Mouse (Mus musculus) mesoderm, embryonic 11.5 days (tissue): ENCODE data around the gene Mbd6.
A peak's percentile ranks its signal among the peaks of the same experiment; 100 is the strongest.
"Not testable (repeated sequence)": the region's sequence is repeated elsewhere in the genome, so short reads cannot be mapped to it uniquely, and the experiment has no call there.

Source experiments
- DNase-seq: peaks from one replicate; pipeline ENCODE4 v3.0.0-alpha.2; 2012; ENCODE audit warnings: low read depth, low spot score

Gene Mbd6

DNA sequence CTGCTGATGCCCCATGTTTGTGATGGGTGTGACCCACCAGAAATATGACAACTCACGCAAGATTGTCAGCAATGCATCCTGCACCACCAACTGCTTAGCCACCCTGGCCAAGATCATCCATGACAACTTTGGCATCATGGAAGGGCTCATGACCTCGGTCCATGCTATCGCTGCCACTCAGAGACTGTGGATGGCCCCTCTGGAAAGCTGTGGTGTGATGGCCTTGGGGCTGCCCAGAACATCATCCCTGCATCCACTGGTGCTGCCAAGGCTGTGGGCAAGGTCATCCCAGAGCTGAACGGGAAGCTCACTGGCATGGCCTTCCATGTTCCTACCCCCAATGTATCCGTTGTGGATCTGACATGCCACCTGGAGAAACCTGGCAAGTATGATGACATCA is 24.7 kb upstream of the Mbd6 start:
- not testable (repeated sequence) for DNase-seq

DNA sequence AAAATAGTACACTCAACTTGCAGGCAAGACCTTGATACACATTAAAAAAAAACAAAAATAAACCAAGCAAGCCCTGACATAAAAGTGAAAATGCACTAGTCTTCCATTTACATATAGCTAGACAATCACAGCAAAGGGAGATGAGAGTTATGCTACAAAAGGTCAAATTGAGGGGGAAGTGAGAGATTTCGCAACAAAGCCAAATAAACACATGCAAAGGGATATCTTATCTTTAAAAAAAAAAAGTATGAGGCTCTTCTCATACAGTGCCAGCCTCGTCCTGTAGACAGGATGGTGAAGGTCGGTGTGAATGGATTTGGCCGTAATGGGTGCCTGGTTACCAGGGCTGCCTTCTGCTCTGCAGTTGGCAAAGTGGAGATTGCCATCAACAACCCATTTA is 24.0 kb upstream of the Mbd6 start:
- DNase-seq: no peak

- DNase-seq: peak; percentile 94
Measured at GRCm38 (mm10) chr10:127312356-127312676, 23.5 kb upstream of the Mbd6 start.

DNA sequence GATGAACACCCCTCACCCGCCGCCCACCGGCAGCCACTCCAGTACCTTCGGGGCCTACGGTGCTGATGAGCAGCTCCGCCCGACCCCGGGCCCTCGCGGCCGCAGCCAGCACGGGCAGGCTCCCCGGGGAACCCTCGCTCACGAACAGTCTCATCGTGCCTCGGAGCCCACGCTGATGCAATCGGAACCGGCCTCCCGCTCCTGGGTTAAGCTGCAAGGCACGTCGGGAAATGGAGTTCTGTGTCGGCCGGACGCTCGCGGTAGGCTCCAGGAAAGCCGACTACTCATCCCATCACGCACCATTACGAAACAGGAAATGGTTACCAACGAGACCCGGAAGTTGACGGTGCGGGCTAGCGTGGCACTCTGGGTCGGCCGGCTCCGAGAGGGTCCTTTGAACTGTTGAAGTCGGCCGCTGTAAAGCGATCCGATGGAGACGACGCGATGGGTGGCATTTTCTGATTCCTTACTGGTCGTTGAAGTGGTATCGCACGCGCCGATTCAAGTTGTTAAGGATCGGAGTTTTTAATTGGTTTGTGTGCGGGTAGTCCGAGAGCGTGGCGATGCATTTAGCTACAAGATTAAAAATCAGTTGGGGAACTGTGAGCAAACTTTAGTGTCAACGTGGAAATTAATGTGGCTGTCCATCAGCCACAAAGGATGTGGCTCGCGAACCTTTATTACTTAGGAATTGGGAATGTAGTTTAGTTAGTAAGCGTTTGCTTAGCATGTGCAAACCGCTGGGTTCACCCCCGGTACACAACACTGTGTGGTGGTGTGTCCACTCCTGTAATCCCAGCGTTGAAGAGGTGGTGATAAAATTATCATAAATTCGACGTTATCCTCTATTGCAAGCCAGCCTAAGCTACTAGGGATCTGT is 22.9 kb upstream of the Mbd6 start, which contains the start of gene Mars:
Mars (minus strand) TSS at position 311 of the 880 bp plus-strand sequence.
- peak; percentile 94 for DNase-seq

DNA sequence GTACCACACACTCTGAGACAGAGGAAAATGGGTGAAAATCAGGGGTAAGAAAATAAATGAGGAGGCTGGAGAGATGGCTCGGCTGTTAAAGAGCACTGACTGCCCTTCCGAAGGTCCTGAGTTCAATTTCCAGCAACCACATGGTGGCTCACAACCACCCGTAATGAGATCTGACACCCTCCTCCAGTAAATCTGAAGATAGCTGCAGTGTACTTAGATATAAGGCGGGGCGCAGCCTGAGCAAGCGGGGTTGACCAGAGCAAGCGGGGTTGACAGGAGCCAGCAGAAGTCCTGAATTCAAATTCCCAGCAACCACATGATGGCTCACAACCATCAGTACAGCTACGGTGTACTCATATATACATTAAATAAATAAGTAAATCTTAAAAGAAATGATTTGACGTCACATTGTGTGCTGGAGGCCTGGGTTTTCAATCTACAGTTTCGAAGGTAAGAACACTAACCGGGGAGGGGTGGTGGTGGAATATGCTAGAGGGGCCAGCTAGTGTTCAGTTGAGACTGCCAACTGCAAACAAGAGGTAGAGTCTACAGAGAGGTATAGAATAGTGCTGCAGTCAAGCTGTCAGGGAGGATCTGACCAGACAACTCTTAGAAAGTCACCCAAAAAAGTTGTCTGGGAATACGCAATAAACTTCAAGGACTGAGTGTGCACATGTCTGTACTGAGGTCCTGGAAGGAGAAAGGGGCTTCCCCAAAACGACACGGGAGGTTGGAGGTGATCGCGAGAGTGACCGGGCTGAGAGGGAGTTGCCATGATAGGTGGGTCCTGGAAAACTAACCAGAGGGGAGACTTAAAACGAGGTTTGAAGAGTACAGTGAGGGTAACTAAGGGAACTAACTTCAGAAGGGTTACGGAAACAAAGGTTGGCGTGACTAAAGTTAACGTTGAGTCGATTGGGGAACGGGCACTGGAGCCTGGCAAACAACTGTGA is 22.0 kb upstream of the Mbd6 start:
- peak; percentile 64 for DNase-seq

DNA sequence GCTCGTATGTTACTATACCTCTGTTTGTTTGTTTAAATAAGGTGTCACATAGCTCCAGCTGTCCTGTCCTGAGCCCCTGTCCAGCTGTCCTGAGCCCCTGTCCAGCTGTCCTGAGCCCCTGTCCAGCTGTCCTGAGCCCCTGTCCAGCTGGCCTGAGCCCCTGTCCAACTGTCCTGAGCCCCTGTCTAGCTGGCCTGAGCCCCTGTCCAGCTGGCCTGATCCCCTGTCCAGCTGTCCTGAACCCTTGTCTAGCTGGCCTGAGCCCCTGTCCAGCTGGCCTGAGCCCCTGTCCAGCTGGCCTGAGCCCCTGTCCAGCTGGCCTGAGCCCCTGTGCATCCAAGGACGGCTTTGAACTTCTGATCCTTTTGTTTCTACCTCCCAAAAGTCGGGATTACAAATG is 20.3 kb upstream of the Mbd6 start:
- not testable (repeated sequence) for DNase-seq

GRCm38 (mm10) chr10:127303136-127303535 is 14.3 kb upstream of the Mbd6 start:
- DNase-seq: no peak

DNA sequence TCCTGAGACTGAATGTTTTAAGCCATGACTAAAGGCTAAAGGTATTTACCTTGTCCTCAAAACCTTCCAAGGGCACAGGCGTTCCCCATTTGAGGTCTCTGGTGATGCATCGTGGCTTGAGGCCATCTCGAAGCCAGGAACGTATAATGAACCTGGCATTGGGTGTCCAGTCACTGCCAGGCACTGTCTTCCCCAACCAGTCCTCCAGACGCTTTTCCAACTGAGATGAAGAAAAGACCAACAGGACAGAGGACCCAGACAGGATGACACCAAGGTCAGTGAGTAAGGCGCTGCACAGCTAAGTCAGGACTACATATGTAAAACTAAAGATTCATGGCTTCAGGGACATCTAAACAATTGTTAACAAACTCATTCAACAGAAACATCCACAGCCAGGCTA is 11.5 kb upstream of the Mbd6 start:
- no peak for DNase-seq

- no peak for DNase-seq
Measured at GRCm38 (mm10) chr10:127297015-127297871, 8.4 kb upstream of the Mbd6 start.

DNA sequence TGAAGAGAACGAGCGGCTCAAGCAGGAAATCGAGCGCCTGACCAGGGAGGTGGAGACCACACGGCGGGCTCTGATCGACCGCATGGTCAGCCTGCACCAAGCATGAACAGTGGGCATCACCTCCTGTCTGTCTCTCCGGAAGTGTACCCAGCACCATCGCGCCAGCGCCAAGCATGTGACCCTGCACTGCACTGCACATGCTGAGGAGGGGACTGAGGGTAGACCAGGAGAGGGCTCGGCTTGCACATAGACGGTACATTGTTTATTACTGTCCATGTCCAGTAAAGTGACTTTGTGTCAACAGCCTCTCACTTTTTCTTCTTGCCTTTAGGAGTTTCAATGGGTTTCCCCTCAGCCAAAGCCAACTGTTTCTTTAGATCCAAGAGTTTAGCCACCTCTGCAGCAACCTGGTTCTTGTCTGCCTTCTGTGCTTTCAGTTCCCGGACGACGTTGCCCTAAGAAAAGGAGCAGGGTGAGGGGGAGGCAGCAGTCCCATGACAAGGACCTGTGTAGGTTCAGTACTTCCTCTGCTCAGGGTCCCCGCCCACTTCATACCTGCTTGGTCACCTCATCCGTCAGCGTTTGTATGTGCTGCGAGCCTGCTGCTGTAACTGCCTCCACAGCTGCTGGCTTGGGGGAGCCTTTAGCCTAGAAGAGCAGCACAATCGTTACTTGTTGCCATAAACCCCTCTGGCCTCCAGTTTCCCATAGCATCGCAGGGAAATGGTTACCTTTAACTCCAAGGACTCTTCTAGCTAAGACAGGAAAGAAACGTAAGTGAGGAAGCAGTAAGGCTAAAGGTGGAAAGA is 7.4 kb upstream of the Mbd6 start:
- no peak for DNase-seq

- no peak for DNase-seq
Measured at GRCm38 (mm10) chr10:127294895-127295510, 6.2 kb upstream of the Mbd6 start.

DNA sequence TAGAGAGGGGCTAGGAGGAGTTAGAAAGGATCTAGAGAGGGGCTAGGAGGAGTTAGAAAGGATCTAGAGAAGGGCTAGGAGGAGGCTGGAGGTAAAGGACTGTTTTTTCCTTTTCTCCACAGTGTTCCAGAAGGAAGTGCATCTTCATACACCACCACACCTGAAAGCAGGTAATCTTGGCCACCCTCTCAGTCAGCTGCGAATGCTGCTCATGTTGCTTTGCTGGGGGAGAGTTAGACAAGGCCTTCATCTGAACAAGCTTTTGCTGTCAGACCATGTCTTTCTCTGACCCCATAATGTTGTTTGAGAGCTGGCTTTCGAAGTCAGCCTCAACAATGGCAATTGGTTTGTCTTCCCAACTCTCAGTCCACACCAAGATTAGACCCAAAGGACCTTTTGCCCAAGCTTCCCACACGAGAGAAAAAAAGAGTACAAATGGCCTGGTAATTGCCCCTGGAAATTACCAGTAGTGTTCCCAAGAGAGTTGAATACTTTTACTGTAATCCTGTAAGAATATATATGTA is 4.8 kb upstream of the Mbd6 start:
- no peak for DNase-seq

GRCm38 (mm10) chr10:127292987-127293538 is 4.2 kb upstream of the Mbd6 start:
- no peak for DNase-seq

- no peak for DNase-seq
Measured at GRCm38 (mm10) chr10:127291881-127292638, 3.2 kb upstream of the Mbd6 start.

GRCm38 (mm10) chr10:127290930-127291880 is 2.4 kb upstream of the Mbd6 start:
- DNase-seq: peak; percentile 61

- peak; percentile 100 for DNase-seq
Measured at GRCm38 (mm10) chr10:127290307-127290929, 1.6 kb upstream of the Mbd6 start.

- peak; percentile 51 for DNase-seq
Measured at GRCm38 (mm10) chr10:127289573-127290191, 864 bp upstream of the Mbd6 start.
